Mouse (Mus musculus) liver, adult (tissue): ENCODE measurements around the gene Gdf5.

Experiments
- GATA4 ChIP-seq: IDR thresholded peaks from 2 replicates; pipeline ENCODE4 v1.6.1; 2014; ENCODE audit warnings: mild to moderate bottlenecking, low read length; ENCODE audit not compliant: insufficient replicate concordance

Gdf5 gene

GRCm38 (mm10) chr2:155945124-155945523, at the start of gene Gdf5:
Gdf5 (minus strand) TSS chr2:155945367.
- TF ChIP-seq GATA4 = no peak

GRCm38 (mm10) chr2:155991863-155992321, 46.7 kb upstream of the Gdf5 start:
- TF ChIP-seq GATA4 = no peak

- TF ChIP-seq GATA4 = no peak
Measured at GRCm38 (mm10) chr2:155991151-155991550, 46.0 kb upstream of the Gdf5 start.

- TF ChIP-seq GATA4 = no peak
Measured at GRCm38 (mm10) chr2:155989085-155989484, 43.9 kb upstream of the Gdf5 start.

- TF ChIP-seq GATA4 = no peak
Measured at GRCm38 (mm10) chr2:155987131-155987530, 42.0 kb upstream of the Gdf5 start.

GRCm38 (mm10) chr2:155985776-155986175, 40.6 kb upstream of the Gdf5 start:
- TF ChIP-seq GATA4 = no peak

GRCm38 (mm10) chr2:155979328-155979991, 34.3 kb upstream of the Gdf5 start:
- TF ChIP-seq GATA4 = no peak

- no peak for TF ChIP-seq GATA4
Measured at GRCm38 (mm10) chr2:155974087-155974731, 29.0 kb upstream of the Gdf5 start.

- TF ChIP-seq GATA4 = no peak
Measured at GRCm38 (mm10) chr2:155973348-155973747, 28.2 kb upstream of the Gdf5 start.

GRCm38 (mm10) chr2:155962991-155963390, 17.8 kb upstream of the Gdf5 start:
- TF ChIP-seq GATA4 = no peak

GRCm38 (mm10) chr2:155961862-155962261, 16.7 kb upstream of the Gdf5 start:
- TF ChIP-seq GATA4 = no peak

GRCm38 (mm10) chr2:155959981-155960380, 14.8 kb upstream of the Gdf5 start:
- TF ChIP-seq GATA4 = no peak

GRCm38 (mm10) chr2:155956134-155957059, 11.2 kb upstream of the Gdf5 start, which contains the start of gene Cep250:
Cep250 (plus strand) TSS chr2:155956458.
- TF ChIP-seq GATA4 = no peak

- no peak for TF ChIP-seq GATA4
Measured at GRCm38 (mm10) chr2:155952006-155952405, 6.8 kb upstream of the Gdf5 start.

GRCm38 (mm10) chr2:155949362-155949761, 4.2 kb upstream of the Gdf5 start:
- no peak for TF ChIP-seq GATA4
